Mouse (Mus musculus) E14TG2a.4 (cell line): Measurements from ENCODE around the gene Nol4l.

ENCODE experiments used
- CTCF ChIP-seq: conservative IDR thresholded peaks from 2 replicates; pipeline ENCODE4 v1.5.1; 2014; ENCODE audit warnings: low read length
- NANOG ChIP-seq: IDR thresholded peaks from 2 replicates; pipeline ENCODE4 v1.6.1; 2014; ENCODE audit warnings: borderline replicate concordance, low read length, mixed read lengths

GRCm38 (mm10) chr2:153397790-153398515 lies 131.8 kb downstream of the Nol4l start:
- TF ChIP-seq CTCF (0 out of 2 replicates have a peak, but pooled peaks have one; percentile 5), NANOG (no peak)
